Mouse (Mus musculus) thymus, postnatal 25 days (tissue): ENCODE measurements around the gene Il1rap.

Experiments used
- DNase-seq: peaks from one replicate; pipeline ENCODE4 v3.0.0; 2022

Gene Il1rap

DNA sequence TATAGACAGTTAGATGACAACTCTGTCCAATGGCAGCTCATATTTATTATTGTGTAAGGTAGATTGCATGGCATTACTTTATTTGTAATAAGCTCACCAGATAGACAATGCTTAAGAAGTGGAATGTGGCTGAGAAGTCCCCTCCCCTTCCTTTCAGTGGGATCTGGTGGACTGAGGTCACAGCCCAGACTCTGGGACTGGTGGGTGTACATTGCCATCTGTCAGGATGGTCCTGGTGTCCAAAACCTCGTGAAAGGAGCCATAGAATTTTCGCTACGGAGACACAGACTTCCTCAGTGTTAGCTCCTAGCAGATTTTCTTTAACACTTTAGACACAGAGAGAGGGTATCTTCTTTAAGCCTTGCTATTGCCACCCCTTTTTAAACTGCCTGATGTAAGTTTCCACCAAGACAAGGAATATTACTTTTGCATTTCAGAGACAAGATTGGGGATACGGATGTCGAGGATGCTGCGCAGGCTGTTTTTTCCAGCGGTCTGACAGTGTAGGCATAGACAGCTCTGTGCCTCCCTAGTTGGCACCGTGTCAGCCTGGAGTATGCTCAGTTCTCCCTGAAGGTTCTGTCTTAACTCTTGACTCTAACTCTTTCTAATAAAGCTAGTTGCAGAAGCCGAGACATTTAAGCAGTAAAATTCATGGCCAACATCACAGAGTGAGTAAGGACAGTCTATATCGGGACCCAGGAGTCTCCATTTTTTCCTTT lies 31.2 kb downstream of the Il1rap start:
- DNase-seq, result no peak

DNA sequence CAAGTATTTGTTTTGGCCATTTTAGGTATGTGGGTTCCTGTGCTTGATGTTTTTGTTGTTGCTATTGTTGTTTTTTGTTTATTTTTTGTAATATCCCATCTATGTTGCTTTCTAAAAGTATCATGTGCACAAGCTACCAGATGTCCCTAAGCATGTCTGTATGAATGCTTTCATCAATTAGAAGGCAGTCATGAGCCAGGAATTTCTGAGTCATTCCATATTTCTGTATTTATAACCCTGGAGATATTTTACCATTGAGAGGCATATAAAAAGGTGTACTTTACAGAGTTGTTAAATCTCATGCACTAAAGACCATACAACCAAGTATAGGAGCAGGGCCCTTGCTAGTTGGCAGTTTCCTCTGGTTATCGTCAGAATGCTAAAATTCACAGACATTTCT lies 41.6 kb downstream of the Il1rap start:
- no peak for DNase-seq

DNA sequence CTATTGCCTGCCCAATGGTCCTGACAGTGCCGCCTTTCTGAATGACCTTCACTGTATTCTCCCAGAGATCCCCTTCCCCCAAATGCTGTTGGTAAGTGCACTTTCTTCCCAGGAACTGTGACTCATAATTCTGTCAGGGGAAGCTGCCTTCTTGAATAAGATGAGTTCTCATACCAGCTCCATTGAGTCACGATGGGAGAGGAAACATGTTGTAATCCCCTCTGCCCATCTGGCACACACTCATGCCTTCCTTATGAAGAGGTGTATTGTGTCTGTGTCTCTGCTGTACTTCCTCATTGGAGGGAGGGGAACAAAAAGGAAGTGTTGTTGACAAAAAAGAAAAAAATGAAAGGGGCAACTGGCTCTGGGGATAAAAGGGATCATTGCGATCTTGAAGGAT lies 44.6 kb downstream of the Il1rap start:
- no peak for DNase-seq

DNA sequence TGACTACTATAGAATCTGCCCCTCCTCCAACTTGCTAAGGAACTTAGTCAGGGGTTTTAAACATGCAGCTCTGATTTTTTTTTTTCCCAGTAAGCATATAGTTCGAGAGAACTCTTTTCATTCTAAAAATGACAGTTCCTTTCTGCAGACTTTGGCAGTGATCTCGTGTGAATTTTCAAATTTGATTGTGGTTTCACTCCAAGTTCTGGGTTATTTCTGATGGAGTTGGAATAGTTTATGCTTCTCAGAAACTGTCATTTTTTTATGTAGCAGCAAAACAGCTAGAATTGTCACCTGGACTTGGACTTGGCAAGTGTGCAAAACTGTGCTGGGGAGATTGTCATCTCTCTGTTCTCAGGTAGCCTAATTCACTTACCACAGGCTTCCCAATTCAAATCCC lies 53.3 kb downstream of the Il1rap start:
- no peak for DNase-seq

DNA sequence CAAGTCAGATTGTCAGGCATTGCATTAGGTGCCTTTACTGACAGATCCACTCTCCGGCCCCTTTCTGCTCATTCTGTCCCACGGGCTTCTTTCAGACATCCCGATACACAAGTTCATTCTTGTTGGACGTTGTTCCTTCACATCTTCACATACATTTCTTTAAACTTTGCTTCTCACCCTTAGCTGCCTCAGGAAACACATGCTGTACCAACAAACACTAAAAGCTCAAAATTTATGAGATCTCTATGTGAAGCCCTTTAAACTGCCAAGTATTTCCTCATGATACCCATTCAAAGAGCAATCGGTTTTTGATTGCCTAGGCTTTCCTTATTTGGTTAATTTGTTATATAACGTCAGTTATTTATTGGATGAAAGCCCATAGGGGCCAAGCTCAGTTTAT lies 61.6 kb downstream of the Il1rap start:
- no peak for DNase-seq

DNA sequence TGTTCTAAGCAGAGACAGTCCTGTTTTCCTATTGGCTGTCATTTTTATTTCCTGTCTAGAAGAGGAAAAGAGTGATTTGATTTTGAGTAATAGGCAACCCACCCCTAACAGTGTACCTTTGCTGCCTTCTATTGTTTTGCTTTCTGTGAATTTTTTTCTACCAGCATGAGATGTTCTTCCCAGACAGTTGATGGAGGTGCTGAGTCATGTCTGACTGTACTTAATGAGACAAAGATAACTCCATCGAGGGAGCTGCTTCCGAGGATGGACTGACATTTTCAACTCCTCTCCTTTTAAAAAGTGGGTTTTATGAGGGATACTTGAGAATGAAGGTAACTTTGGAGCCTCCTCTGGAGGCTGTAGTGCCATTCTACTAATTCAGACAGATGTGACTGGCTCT lies 64.6 kb downstream of the Il1rap start:
- DNase-seq, result no peak

DNA sequence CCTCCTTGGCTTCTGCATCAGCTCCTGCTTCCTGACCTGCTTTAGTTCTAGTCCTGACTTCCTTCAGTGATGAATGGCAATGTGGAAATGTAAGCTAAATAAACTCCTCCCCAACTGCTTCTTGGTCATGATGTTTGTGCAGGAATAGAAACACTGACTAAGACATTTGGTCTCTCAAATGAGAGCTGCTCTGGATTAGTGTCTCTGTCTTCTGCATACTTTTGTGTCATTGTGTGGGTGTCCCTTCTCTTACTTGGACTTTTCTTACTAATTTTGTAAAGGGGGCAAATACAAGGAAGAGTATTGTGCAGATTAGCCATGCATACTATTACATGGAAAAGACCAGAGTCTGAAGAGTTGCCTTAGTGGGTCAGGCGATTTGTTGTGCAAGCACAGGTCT lies 65.5 kb downstream of the Il1rap start:
- DNase-seq, result no peak

DNA sequence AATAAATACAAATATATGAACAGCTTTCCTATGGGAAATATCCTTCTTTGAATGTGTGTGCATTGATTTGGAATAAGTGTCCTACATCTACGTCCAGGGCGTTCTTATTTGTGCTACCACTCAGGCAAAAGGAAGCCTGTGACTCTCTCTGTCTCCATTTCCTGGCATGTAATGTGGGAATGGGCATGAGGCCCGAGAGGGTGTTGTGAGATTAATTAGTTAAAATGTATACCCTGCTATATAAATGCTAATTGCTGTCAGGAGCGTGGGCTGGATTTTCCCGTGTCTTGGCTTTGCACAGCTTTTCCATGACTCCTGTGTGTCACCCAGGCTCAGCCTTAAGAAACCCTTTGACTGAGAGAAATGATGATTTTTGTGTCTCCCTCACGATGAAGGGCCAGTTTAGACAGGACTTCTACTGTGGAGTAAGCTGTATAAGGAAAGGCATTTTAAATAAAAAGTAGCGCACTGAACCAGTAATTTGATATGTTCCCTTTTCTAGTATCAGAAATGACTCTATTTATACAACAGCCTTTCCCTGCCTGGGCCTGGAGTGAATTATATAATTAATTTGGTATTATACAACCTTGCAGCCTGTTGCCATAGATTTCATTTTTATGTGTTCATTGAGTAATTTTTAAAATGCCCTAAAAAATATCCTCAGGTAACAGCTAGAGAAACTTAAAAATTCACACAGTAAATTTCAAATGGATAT lies 81.4 kb downstream of the Il1rap start:
- DNase-seq, result no peak

DNA sequence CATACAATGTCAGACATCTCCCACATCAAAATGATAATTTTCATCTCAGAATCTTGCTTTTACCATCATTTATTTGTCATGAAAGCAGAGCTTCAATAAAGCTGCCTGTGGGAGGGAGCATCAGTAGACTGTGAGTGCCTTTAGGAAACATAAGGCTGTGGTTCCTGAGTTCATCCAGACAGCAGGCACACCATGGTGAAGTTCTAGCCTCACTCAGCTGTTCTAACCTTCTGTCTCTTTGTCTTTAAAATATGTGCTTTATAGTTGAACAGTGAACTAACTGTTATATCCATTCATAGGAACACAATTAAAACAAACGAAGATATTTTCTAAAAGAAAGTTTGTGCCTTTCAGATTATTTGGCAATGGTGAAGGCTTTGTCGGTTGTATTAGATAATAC lies 84.9 kb downstream of the Il1rap start:
- DNase-seq, result no peak

DNA sequence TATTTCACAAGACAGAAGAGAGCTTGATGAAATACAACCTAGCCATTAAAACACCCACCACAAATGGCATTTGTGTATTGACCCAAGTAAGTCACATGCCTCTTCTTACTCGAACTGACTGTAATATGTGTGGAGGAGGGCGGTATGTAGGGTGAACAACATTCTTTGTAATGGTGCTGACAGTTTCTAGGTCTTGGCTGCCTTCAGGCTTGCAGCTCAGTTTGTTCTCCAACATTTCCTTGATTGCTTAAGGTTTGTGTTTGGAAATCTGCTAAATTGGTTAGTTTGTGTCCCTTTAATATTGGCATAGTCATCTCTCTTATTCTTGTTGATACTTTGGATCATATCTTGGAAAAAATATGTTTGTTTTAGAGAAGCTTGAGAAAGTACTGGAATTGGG lies 87.6 kb downstream of the Il1rap start:
- DNase-seq, result no peak

DNA sequence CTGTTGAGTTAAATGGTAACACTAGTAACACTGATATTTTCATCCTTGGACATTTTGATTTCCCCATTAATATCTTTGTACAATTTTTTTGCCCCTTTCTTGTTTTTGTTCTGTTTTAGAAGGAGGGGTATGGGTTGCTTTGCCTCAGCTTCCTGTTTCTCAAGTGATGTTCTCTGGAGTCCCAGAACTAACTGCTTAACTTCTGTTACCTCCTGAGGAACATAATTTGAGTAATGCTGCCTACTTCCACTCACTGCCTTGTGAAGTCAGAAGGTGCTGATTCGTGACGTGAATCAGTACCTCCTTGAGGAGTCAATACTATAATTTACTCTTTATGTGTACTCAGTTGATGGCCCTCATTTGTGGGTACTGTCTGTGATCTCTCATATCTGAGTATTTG lies 98.9 kb downstream of the Il1rap start:
- no peak for DNase-seq

DNA sequence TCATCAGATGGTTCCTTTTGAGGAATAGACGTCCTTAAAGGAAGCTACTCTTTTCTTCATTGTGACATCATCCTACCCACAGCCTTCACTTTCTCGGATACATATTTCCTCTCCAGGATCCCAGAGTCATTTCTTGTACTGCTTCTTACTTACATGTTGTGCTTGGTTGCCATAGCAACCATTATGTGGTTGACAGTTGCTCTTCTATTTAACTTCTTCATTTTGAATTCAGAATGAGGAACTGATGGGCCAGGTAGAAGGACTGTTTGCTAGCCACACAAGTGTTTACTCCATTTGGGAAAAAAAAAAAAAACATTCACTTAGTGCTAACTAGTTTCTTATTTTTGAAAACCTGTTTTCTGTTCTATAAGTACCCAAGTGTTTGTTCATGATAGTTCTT lies 108.3 kb downstream of the Il1rap start:
- DNase-seq, result no peak

DNA sequence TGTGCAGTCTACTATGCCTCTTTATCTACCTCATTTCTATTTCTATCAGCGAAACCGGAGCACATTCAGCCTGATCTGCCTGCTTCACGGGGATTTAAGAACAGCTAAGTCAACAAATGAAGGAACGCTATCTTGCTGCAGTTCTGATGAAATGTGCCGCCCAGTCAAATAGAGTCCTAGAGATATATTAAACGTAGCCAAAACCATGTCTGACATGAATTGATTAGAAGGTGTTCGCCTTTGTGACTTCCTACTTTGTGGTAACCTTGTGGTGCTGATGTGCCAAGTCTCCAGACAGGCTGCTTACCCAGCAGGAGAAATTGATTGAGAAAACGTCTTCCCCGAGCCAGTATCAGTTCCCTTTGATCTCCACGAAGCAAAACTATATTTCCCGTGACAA lies 109.8 kb downstream of the Il1rap start:
- no peak for DNase-seq

DNA sequence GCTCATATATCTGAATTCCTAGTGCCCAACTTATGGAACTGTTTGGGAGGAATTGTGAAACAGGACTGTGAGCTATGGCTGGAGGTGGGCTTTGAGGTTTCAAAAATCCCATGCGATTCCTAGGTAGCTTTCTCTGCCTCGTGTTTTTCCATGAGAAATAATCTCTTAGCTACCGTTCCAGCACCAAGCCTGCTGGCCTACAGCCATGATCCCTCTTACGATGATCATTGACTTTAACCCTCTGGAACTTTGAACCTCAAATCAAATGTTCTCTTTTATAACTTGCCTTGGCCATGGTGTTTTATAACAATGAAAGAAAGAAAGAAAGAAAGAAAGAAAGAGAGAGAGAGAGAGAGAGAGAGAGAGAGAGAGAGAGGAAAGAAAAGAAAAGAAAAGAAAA lies 116.6 kb downstream of the Il1rap start:
- DNase-seq, result no peak

DNA sequence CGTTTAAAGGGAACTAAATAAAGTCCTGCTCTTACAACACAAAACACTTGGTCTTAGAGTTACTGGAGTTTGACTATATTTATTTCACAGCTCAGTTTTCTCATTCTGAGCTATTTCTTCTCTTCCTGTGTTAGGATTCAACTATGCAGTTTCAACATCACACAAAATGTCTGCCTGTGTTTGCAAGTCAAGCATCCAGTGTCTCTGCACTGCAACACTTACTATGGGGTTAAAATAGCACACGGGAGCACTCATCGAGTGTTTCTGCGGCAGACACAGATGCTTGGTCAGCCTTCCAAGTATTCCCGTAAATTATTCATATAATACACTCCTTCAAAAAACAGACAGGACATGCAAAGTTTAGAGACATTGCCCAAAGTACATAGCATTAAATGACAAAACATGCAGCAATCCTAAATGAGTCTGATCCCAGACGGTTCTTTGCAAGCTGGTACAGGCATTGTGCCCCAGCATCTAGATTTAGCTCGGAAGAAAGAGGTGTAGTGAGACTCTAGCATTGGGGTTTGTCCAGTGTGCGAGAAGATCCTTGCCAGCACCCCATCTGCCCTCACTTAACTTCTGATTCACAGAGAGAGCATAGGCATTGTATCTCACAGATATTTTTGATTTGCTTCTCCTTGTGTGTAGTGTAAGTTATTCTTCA lies 119.1 kb downstream of the Il1rap start:
- no peak for DNase-seq

DNA sequence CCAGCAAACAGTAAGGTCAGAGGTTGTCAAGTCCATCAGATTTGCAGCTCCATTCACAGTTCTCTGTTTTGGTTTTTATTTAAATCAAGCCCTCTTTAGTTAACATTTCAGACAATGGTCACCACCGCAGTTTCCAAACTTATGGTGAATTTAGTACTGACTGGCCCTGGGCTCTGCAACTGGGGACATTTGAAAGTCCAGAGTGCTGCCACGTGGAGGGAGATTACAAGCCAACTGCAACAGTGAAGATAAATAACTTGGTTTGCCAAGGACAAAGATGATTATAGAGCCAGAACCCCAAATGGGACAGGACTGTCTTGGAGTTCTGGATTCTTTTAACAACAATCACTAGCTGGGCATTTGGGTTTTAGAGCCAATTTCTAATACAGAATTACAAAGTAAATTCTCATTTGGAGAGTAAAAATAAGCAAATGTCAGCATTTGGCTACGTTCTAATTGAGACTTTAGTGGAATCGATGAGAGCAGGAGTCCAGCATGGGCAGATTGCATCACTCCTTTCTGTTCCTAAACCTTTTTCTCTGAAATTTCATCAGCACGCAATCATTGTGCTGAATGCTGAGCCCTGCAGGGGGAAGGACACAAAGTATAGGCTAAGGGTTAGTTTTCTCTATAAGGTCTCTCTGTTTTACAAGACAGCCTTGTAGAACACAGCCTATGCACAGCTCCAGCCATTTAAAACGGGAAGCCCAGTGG lies 124.3 kb downstream of the Il1rap start:
- no peak for DNase-seq

DNA sequence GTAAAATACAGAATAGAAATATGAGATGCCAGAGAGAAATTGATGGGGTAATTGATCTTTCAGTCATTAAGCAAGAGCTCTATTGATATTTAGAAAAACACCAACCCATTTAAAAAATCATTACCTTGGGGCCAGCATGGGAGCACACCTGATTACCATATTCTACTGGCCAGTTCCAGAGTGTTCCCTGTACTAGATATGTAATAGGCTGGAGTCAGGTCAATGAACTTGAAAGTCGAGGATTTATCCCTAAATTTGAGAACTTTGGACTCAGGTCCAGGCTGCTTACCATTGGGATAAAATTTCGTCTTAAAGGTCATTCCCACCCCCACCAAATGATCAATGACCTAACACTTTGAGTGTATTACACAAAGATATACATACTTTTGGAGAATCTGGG lies 125.0 kb downstream of the Il1rap start:
- no peak for DNase-seq

DNA sequence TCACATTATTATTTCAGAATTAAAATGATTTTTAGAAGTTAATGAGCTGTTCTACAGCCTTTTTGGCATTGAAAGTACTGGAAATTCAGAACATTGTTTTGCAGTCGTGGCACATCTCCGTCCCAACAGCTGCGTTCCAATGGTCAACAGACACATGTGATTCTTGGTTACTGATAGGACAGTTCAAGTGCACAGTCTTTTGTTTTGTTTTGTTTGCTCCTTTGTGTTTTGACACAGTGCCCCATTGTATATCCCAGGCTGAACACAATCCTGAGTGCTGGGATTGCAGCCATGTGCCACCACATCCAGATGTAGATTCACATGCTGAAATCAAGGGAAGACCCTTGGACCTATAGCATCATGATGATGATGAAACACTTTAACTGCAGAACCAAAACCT lies 129.4 kb downstream of the Il1rap start:
- DNase-seq, result no peak

DNA sequence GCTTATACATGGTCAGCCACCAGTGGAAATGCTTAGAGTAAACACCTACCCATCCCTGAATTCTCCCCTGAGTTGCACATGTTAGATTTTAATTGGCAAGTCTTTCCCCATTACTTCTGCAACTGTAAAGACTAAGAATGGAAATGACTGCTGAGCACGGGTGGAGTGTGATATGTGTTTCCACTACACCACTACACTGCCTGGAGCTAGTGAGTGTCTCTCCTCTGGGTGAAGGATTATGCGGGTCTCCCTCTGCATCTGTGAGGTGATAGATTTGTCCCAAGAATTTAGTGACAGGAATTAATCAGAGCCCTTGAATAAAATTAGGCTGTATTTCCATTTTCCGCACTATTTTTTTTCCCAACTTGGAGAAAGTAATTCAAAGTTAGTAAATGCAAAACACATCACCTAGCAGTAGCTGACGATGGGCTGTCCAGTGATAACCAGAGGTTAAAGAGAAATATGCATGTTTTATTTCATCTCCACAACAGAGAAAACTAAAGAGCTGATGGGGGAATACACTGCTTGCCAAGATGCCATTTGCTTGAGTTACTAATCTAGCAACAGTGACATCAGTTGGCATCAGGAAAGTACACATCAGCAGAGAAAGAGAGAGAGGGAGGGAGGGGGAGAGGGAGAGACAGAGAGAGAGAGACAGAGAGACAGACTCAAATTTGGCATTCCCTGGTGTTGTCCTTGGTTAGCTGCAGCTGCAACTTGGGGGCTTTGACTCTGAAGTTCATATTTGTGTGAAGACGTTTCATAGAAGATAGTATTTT lies 132.2 kb downstream of the Il1rap start:
- no peak for DNase-seq

DNA sequence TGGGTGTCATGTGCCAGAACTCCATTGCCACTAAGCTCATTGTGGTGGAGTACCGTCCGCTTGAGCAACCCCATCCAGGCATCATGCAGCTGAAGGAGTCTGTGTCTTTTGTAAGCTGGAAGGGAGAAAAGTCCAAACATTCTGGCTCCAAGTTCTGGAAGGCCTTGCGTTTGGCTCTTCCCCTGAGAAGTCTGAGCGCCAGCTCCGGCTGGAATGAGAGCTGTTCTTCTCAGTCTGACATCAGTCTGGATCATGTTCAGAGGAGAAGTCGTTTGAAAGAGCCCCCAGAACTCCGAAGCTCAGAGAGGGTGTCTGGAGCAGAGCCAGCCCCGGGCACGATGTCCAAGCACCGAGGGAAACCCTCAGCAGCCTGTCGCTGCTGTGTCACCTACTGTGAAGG lies 141.0 kb downstream of the Il1rap start:
- DNase-seq, result no peak

DNA sequence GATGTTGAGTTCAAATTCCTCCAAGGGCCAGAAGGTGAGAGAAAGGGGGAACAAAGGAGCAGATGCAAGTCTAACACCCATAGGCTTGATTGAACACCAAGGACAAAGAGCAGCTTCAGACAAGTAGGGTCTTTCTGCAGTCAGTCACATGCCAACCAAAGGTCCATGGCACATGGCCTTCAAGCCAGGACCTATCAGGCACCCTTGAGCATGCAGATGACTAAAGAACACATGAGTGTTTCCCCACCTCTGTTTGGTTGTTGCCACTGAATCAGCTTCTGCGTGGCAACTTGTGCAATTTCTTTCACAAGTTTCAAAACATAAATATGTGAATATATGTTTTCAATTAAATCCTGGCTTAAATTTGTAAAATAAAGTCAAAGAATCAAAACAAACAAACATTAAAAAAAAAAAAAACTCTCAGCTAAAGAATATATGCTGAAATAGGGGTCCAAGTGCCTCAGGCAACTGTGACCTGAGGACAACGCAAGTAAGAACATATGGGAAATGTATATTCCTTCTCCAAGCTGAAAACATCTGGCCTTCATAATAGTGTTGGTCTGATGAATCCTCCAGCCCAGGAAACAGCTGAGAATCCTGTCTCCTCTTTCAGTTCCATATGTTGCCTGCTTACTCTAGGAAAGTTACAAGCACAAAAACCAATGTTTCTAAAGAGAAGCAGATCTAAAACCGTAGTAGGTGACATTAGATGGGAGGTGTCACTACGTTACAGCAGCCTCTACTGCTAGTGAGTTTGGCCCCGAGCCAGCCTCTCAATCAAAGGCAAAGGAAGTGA lies 142.6 kb downstream of the Il1rap start:
- no peak for DNase-seq

DNA sequence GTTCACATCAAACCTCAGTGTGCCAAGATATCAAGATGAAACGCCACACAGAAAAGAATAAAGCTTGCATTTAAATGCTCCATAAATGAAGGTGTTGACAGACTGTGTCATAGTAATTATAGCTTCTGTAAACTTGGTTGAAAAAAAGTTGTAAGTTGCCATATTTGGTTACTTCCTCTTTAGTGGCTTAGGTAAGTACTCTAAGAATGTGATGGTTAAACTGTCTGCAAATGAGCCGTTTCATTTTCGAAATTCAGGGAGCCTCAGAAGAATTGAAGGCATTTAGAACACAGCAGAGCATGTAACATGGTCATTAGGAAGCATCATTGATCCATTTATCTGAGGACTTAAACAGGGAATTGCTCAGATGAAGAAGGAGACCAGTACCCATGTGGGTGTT lies 146.6 kb downstream of the Il1rap start:
- DNase-seq, result no peak
